ENCODE assay signal across 8 mouse cellular contexts in genomic region chr5:31494513-31495297, GRCm38 (mm10). TPM values are rescaled to one million over a fixed set of nuclear protein-coding genes. Genes with fewer than 3 reads are reported as not detected.
DNase-seq lines count a peak whose midpoint lies in the region; ATAC-seq and TF ChIP-seq lines count a peak whose summit lies in the region.

Gene Gpn1, plus strand, starts transcription at chr5:31494741.

- in situ Hi-C loops in CH12.LX (cut with MboI; ENCODE audit: low pct_ligation_motif_present, low pct_unique_long_range_greater_than_20kb, low sequenced_read_pairs): no loop called here

- peaks cover 17% of the 10 kb centered on the region for H3K27me3 ChIP-seq in CH12.LX (replicated peaks)
- H3K27me3 ChIP-seq in forebrain, embryonic 11.5 days (ENCODE audit: control insufficient read depth, insufficient read depth, low read length): no peaks in the 10 kb centered on the region
- no peaks in the 10 kb centered on the region for H3K27me3 ChIP-seq in heart, embryonic 16.5 days (ENCODE audit: control insufficient read depth, insufficient read depth, low read length)
- peaks cover 4% of the 10 kb centered on the region for H3K27me3 ChIP-seq in liver, embryonic 15.5 days
- H3K27me3 ChIP-seq in neural tube, embryonic 12.5 days (replicated peaks): no peaks in the 10 kb centered on the region

- H3K9ac ChIP-seq in CH12.LX (ENCODE audit: insufficient read depth, low read depth): peak within 1 kb of the TSS; percentile 70
- H3K9ac ChIP-seq in forebrain, embryonic 11.5 days (ENCODE audit: low read length): peak within 1 kb of the TSS; percentile 83
- H3K9ac ChIP-seq in heart, embryonic 16.5 days (ENCODE audit: low read length): peak within 1 kb of the TSS; percentile 70
- peak within 1 kb of the TSS; percentile 65 for H3K9ac ChIP-seq in liver, embryonic 15.5 days
- H3K9ac ChIP-seq in neural tube, embryonic 12.5 days: peak within 1 kb of the TSS; percentile 67

- peaks cover 0 to 15% of the 10 kb centered on the region in 2 experiments; a peak in 2 of 4 replicates for H3K4me1 ChIP-seq in CH12.LX (ENCODE audit: control insufficient read depth in 1 of 2, insufficient read depth in 2 of 2)
- H3K4me1 ChIP-seq in forebrain, embryonic 11.5 days (replicated peaks; ENCODE audit: control insufficient read depth, insufficient read depth, low read length): peaks cover 4% of the 10 kb centered on the region; the same call in 1 of the 2 replicates
- H3K4me1 ChIP-seq in heart, embryonic 16.5 days (ENCODE audit: control insufficient read depth, insufficient read depth, low read length): peaks cover 7% of the 10 kb centered on the region
- peaks cover 18% of the 10 kb centered on the region for H3K4me1 ChIP-seq in liver, embryonic 15.5 days (replicated peaks)
- H3K4me1 ChIP-seq in neural tube, embryonic 12.5 days: peaks cover 12% of the 10 kb centered on the region

- peak; percentile 88 for TF ChIP-seq POLR2A in CH12.LX (IDR thresholded peaks at IDR 0.05; ENCODE audit: low read depth, low read length)

- dilution Hi-C loops in CH12.LX (cut with MboI; ENCODE audit: extremely low pct_ligation_motif_present, extremely low pct_unique_long_range_greater_than_20kb, low sequenced_read_pairs): no loop called here

- peak within 1 kb of the TSS; percentile 93 for H3K4me2 ChIP-seq in CH12.LX (ENCODE audit: insufficient read depth, low read depth, poor library complexity, severe bottlenecking)
- peak within 1 kb of the TSS; percentile 71 for H3K4me2 ChIP-seq in forebrain, embryonic 11.5 days (ENCODE audit: low read depth, low read length, severe bottlenecking)
- H3K4me2 ChIP-seq in heart, embryonic 16.5 days (ENCODE audit: low read depth, low read length): peak within 1 kb of the TSS; percentile 79
- peak within 1 kb of the TSS; percentile 92 for H3K4me2 ChIP-seq in liver, embryonic 15.5 days
- H3K4me2 ChIP-seq in neural tube, embryonic 12.5 days (replicated peaks): peak within 1 kb of the TSS; percentile 69

- H3K4me3 ChIP-seq in CH12.LX (replicated peaks in 1 of 3; ENCODE audit: low read depth in 2 of 3, low read length in 2 of 3, poor library complexity in 1 of 3): peak within 1 kb of the TSS; percentile 82 to 94 (median 86)
- peak within 1 kb of the TSS; percentile 86 for H3K4me3 ChIP-seq in forebrain, embryonic 11.5 days (ENCODE audit: low read depth, low read length)
- H3K4me3 ChIP-seq in heart, embryonic 16.5 days (ENCODE audit: low read length): peak within 1 kb of the TSS; percentile 62
- H3K4me3 ChIP-seq in liver, embryonic 15.5 days (replicated peaks): peak within 1 kb of the TSS; percentile 84
- H3K4me3 ChIP-seq in neural tube, embryonic 12.5 days: peak within 1 kb of the TSS; percentile 90

- no peak for TF ChIP-seq CTCF in CH12.LX (conservative IDR thresholded peaks at IDR 0.05 in 1 of 2, IDR thresholded peaks at IDR 0.05 in 1 of 2; ENCODE audit: low read depth in 2 of 2, low read length in 2 of 2)

- no peak for TF ChIP-seq EP300 in CH12.LX (IDR thresholded peaks at IDR 0.05; ENCODE audit: low read length)

- DNase-seq in CH12.LX (ENCODE audit: extremely low read depth): peak; percentile 94
- peak; percentile 91 for DNase-seq in c-Kit-positive CD71-positive TER-119-negative erythroid progenitor cells, embryonic 14.5 days (ENCODE audit: low read depth)
- peak; percentile 92 for DNase-seq in forebrain, embryonic 11.5 days (ENCODE audit: low spot score)
- DNase-seq in kidney, postnatal 36 days: peak; percentile 94 to 95
- DNase-seq in telencephalon, adult 2 months (ENCODE audit: low read depth, low spot score): peak; percentile 93

- TF ChIP-seq RAD21 in CH12.LX (IDR thresholded peaks at IDR 0.05; ENCODE audit: low read depth, low read length): no peak

- peaks cover 25 to 33% of the 10 kb centered on the region in 2 experiments for H3K36me3 ChIP-seq in CH12.LX (replicated peaks in 1 of 2; ENCODE audit: control insufficient read depth in 1 of 2, insufficient read depth in 1 of 2, low read length in 1 of 2)
- no peaks in the 10 kb centered on the region; the same call in 1 of the 2 replicates for H3K36me3 ChIP-seq in forebrain, embryonic 11.5 days (ENCODE audit: control insufficient read depth, insufficient read depth, low read length)
- peaks cover 22% of the 10 kb centered on the region for H3K36me3 ChIP-seq in heart, embryonic 16.5 days (ENCODE audit: control insufficient read depth, insufficient read depth)
- H3K36me3 ChIP-seq in liver, embryonic 15.5 days (replicated peaks): peaks cover 32% of the 10 kb centered on the region
- H3K36me3 ChIP-seq in neural tube, embryonic 12.5 days: peaks cover 28% of the 10 kb centered on the region

- no peak within 1 kb of the TSS for H3K27ac ChIP-seq in CH12.LX (ENCODE audit: insufficient read depth, low read depth)
- no peak within 1 kb of the TSS for H3K27ac ChIP-seq in forebrain, embryonic 11.5 days (ENCODE audit: low read depth, low read length)
- H3K27ac ChIP-seq in heart, embryonic 16.5 days (ENCODE audit: low read length): no peak within 1 kb of the TSS
- no peak within 1 kb of the TSS for H3K27ac ChIP-seq in liver, embryonic 15.5 days (replicated peaks)
- H3K27ac ChIP-seq in neural tube, embryonic 12.5 days: no peak within 1 kb of the TSS

- peaks cover 6% of the 10 kb centered on the region for H3K9me3 ChIP-seq in CH12.LX (replicated peaks; ENCODE audit: low read length)
- H3K9me3 ChIP-seq in forebrain, embryonic 11.5 days (ENCODE audit: control insufficient read depth, low read length): no peaks in the 10 kb centered on the region
- H3K9me3 ChIP-seq in heart, embryonic 16.5 days (replicated peaks; ENCODE audit: control insufficient read depth, low read length): no peaks in the 10 kb centered on the region
- no peaks in the 10 kb centered on the region for H3K9me3 ChIP-seq in liver, embryonic 15.5 days (replicated peaks)
- no peaks in the 10 kb centered on the region for H3K9me3 ChIP-seq in neural tube, embryonic 12.5 days

- WGBS in forebrain, embryonic 11.5 days: under 1% methylated on average over 49 of the region's 49 CpGs
- WGBS in heart, embryonic 16.5 days: 0% methylated on average over 49 of the region's 49 CpGs
- under 1% methylated on average over 49 of the region's 49 CpGs for WGBS in liver, embryonic 15.5 days (ENCODE audit: insufficient replicate concordance)
- under 1% methylated on average over 49 of the region's 49 CpGs for WGBS in neural tube, embryonic 12.5 days

- ATAC-seq in forebrain, embryonic 11.5 days (replicated peaks; ENCODE audit: low FRiP score): peak; percentile 100
- ATAC-seq in heart, embryonic 16.5 days (replicated peaks; ENCODE audit: extremely low read depth, insufficient read depth, low FRiP score): peak; percentile 100
- peak; percentile 99 for ATAC-seq in liver, embryonic 15.5 days (ENCODE audit: insufficient read depth)
- ATAC-seq in neural tube, embryonic 12.5 days (ENCODE audit: low FRiP score, low read depth): peak; percentile 100

- H3K79me2 ChIP-seq in CH12.LX (replicated peaks; ENCODE audit: control insufficient read depth, extremely low read depth, insufficient read depth, poor library complexity, severe bottlenecking): peaks cover 14% of the 10 kb centered on the region

TF ChIP-seq in CH12.LX, 34 proteins besides CTCF, POLR2A, EP300 and RAD21 (continues in another document):
- TF ChIP-seq MXI1 (IDR thresholded peaks at IDR 0.05; ENCODE audit: low read depth, low read length): peak; percentile 95
- peak; percentile 93 for TF ChIP-seq SIN3A (IDR thresholded peaks at IDR 0.05; ENCODE audit: low read length)
- peak; percentile 70; the same call in 1 of the 2 replicates for TF ChIP-seq ZMIZ1 (IDR thresholded peaks at IDR 0.05; ENCODE audit: low read depth, low read length)
- no peak for TF ChIP-seq ZKSCAN1 (IDR thresholded peaks at IDR 0.05; ENCODE audit: borderline replicate concordance, low read depth, low read length)
- no peak for TF ChIP-seq E2F4 (IDR thresholded peaks at IDR 0.05; ENCODE audit: insufficient replicate concordance, low read depth, low read length)
- TF ChIP-seq RCOR1 (conservative IDR thresholded peaks at IDR 0.05; ENCODE audit: low read depth, low read length): no peak
- peak; percentile 76 for TF ChIP-seq HCFC1 (IDR thresholded peaks at IDR 0.05; ENCODE audit: low read depth, low read length)
- TF ChIP-seq POLR2AphosphoS2 (IDR thresholded peaks at IDR 0.05; ENCODE audit: low read depth, low read length): 0 out of 2 replicates have a peak, but pooled peaks have one; percentile 44
- TF ChIP-seq CHD2 (IDR thresholded peaks at IDR 0.05; ENCODE audit: low read length): peak; percentile 88
- peak; percentile 90 for TF ChIP-seq NELFE (IDR thresholded peaks at IDR 0.05; ENCODE audit: low read depth, low read length)
- TF ChIP-seq MAX (IDR thresholded peaks at IDR 0.05; ENCODE audit: low read length): peak; percentile 81
- TF ChIP-seq MAFK (IDR thresholded peaks at IDR 0.05; ENCODE audit: insufficient replicate concordance, low read length): no peak
- TF ChIP-seq MYC (IDR thresholded peaks at IDR 0.05; ENCODE audit: low read depth, low read length): peak; percentile 74
- TF ChIP-seq MEF2A (IDR thresholded peaks at IDR 0.05; ENCODE audit: borderline replicate concordance, low read depth, low read length): 0 out of 2 replicates have a peak, but pooled peaks have one; percentile 38
- peak; percentile 77 for TF ChIP-seq TCF12 (IDR thresholded peaks at IDR 0.05; ENCODE audit: low read depth, low read length)
- no peak for TF ChIP-seq SMC3 (IDR thresholded peaks at IDR 0.05; ENCODE audit: low read depth, low read length)
- peak; percentile 59; the same call in 1 of the 2 replicates for TF ChIP-seq TBP (conservative IDR thresholded peaks at IDR 0.05; ENCODE audit: low read depth, low read length)
- TF ChIP-seq KAT2A (IDR thresholded peaks at IDR 0.05; ENCODE audit: insufficient replicate concordance, low read length): peak; percentile 55; the same call in 1 of the 2 replicates
- TF ChIP-seq UBTF (IDR thresholded peaks at IDR 0.05; ENCODE audit: low read depth, low read length): 0 out of 2 replicates have a peak, but pooled peaks have one; percentile 39
- TF ChIP-seq NRF1 (IDR thresholded peaks at IDR 0.05; ENCODE audit: low read depth, low read length): peak; percentile 54
- no peak for TF ChIP-seq GABPA (IDR thresholded peaks at IDR 0.05; ENCODE audit: insufficient replicate concordance, low read depth, low read length)
- 0 out of 2 replicates have a peak, but pooled peaks have one; percentile 29 for TF ChIP-seq IRF4 (IDR thresholded peaks at IDR 0.05; ENCODE audit: low read depth, low read length)

RNA-seq across cellular contexts. Expression of gene Gpn1, which starts in this region (rescaled TPM):
- total RNA-seq in CH12.LX (2012; rRNA removed) (30.6 and 40.8 TPM in 2 replicates), CH12.LX (2014; rRNA removed) (37.3 and 47.5 TPM in 2 replicates)
- polyA plus RNA-seq in CH12.LX (2012; ENCODE audit: insufficient read length, low read depth): 38.7 and 42.6 TPM in 2 replicates
- polyA plus RNA-seq in forebrain, embryonic 11.5 days (2014; fragmentation: Nextera tagmentation; extraction: Ambion mirVana): 78.9 and 85.7 TPM in 2 replicates
- polyA plus RNA-seq in heart, embryonic 16.5 days (2015; fragmentation: Nextera tagmentation; extraction: Ambion mirVana): 39.8 and 42.9 TPM in 2 replicates
- polyA plus RNA-seq in liver, embryonic 15.5 days (2015; fragmentation: Nextera tagmentation; extraction: Ambion mirVana): 16.3 and 18.5 TPM in 2 replicates
- polyA plus RNA-seq in neural tube, embryonic 12.5 days (2016; fragmentation: Nextera tagmentation; extraction: Ambion mirVana): 73.2 and 76.3 TPM in 2 replicates
